Mouse (Mus musculus) heart, postnatal 0 days (tissue): Measurements from ENCODE around the gene D130052B06Rik. TPM values are rescaled to one million over a fixed set of nuclear protein-coding genes. Genes with fewer than 3 reads are reported as not detected.

Source experiments
- ATAC-seq: fragments of 200-750 bp; cut with Nextera tagmentation; 2 replicates; pipeline ENCODE4 v1.8.0; 2017; ENCODE audit warnings: low read depth, moderate number of reproducible peaks, moderate library complexity; ENCODE audit not compliant: insufficient read depth
- DNase-seq: peaks from one replicate; pipeline ENCODE4 v3.0.0-alpha.2; 2016; ENCODE audit warnings: low spot score
- H3K27ac ChIP-seq: fragments of 300-500 bp; sonication (generic); 2 replicates; pipeline ENCODE4 v1.5.1; 2014; ENCODE audit warnings: low read depth, mild to moderate bottlenecking
- H3K27me3 ChIP-seq: fragments of 300-500 bp; sonication (generic); 2 replicates; pipeline ENCODE4 v1.6.1; 2014; ENCODE audit warnings: low read length, mixed read lengths; ENCODE audit not compliant: control insufficient read depth, insufficient read depth
- H3K36me3 ChIP-seq: fragments of 300-500 bp; sonication (generic); replicated peaks from 2 replicates; pipeline ENCODE4 v1.6.1; 2014; ENCODE audit warnings: low read length, mixed read lengths; ENCODE audit not compliant: control insufficient read depth, insufficient read depth
- H3K4me1 ChIP-seq: fragments of 300-500 bp; sonication (generic); 2 replicates; pipeline ENCODE4 v1.6.1; 2014; ENCODE audit warnings: antibody characterized with exemption; ENCODE audit not compliant: control insufficient read depth, insufficient read depth
- H3K4me2 ChIP-seq: fragments of 300-500 bp; sonication (generic); 2 replicates; pipeline ENCODE4 v1.6.1; 2014; ENCODE audit warnings: low read depth, mild to moderate bottlenecking, low read length, moderate library complexity
- H3K4me3 ChIP-seq: fragments of 300-500 bp; sonication (generic); 2 replicates; pipeline ENCODE4 v1.5.1; 2014; ENCODE audit warnings: low read depth, low read length
- H3K9ac ChIP-seq: fragments of 300-500 bp; sonication (generic); replicated peaks from 2 replicates; pipeline ENCODE4 v1.6.1; 2014; ENCODE audit warnings: low read depth, low read length, mixed read lengths
- H3K9me3 ChIP-seq: fragments of 300-500 bp; sonication (generic); replicated peaks from 2 replicates; pipeline ENCODE4 v1.6.1; 2016; ENCODE audit warnings: low read length; ENCODE audit not compliant: control insufficient read depth
- CTCF ChIP-seq: IDR thresholded peaks from 2 replicates; pipeline ENCODE4 v1.5.1; 2016; ENCODE audit warnings: antibody characterized with exemption, control low read depth, low read depth
- EP300 ChIP-seq: IDR thresholded peaks from 2 replicates; pipeline ENCODE4 v1.6.1; 2016; ENCODE audit warnings: antibody characterized with exemption, low read depth
- WGBS: fragments of 180-500 bp; shearing (Covaris S2); extraction: QIAGEN DNeasy Blood & Tissue Kit; methylation state at CpG from one replicate; pipeline ENCODE4 v1.1.7; 2014; 5-methylcytosine and 5-hydroxymethylcytosine counted together
- polyA plus RNA-seq: library from polyadenylated mRNA; unstranded; fragments of >200 nt; fragmentation: Nextera tagmentation; extraction: Ambion mirVana; gene quantifications from 2 replicates; pipeline ENCODE4 v1.2.1, GENCODE M21; 2015
- total RNA-seq: library from RNA; depleted of rRNA; stranded (reverse); fragments of >200 nt; gene quantifications from 2 replicates; pipeline ENCODE4 v1.2.3, GENCODE M21; 2014; ENCODE audit warnings: low replicate concordance

D130052B06Rik gene
- total and polyA plus RNA-seq, 2 experiments from 2014 or later: not detected

DNA sequence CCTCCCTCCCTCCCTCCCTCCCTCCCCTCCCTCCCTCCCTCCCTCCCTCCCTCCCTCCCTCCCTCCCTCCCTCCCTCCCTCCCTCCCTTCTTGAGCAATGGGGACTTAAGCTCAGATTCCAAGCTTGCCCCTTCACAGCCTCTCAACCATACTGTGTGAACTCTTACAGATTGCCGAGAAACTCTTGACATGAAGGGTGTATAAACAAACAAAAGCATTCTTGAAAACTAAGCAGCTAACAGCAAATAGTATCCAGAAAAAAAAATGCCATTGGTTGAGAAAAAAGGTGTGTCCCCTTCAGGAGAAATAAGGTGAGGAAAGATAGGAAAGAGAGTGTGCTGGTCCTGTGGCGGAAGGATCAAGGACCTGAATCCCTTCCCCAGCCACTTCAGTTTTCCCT is 4.1 kb downstream of the D130052B06Rik start:
- TF ChIP-seq CTCF: no peak
- no peak for TF ChIP-seq EP300
- Histone ChIP-seq H3K27me3 (no peaks in the 10 kb centered on the region), H3K4me3 (no peak overlapping the region), H3K9me3 (no peaks in the 10 kb centered on the region), H3K4me1 (no peaks in the 10 kb centered on the region), H3K9ac (no peak overlapping the region), H3K4me2 (no peak overlapping the region), H3K27ac (no peak overlapping the region), H3K36me3 (no peaks in the 10 kb centered on the region)
- 42% methylated on average over 2 of the region's 2 CpGs for WGBS
- DNase-seq (no peak), ATAC-seq (no peak)

DNA sequence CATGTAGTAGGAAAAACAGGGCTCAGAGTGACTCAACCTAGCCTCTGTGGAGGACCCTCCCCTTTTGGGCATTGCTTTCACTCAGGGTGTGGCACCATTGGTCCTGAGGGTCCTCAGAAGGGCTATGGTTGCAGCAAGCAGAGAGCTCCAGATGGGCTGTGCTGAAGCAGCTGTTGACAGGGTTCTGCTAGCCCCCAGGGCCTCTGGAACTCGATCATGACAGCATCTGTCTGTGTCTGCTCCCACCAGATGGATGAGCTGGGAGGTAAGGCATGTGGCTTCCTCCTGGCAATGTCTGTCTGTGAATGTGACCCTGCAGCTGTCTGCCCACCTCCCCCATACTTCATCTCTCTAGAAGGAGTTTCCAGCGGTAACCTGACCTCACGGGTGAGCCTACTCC is 8.7 kb downstream of the D130052B06Rik start:
- H3K4me1 ChIP-seq: no peaks in the 10 kb centered on the region
- no peak overlapping the region for H3K9ac ChIP-seq
- 14% methylated on average over 3 of the region's 3 CpGs for WGBS
- no peaks in the 10 kb centered on the region for H3K36me3 ChIP-seq
- H3K9me3 ChIP-seq: no peaks in the 10 kb centered on the region
- H3K4me3 ChIP-seq: no peak overlapping the region
- DNase-seq: no peak
- no peak overlapping the region for H3K27ac ChIP-seq
- ATAC-seq: no peak
- H3K27me3 ChIP-seq: no peaks in the 10 kb centered on the region
- H3K4me2 ChIP-seq: no peak overlapping the region
- TF ChIP-seq EP300: no peak
- TF ChIP-seq CTCF: no peak

GRCm38 (mm10) chr11:33614218-33614617 is 15.1 kb downstream of the D130052B06Rik start:
- H3K4me2 ChIP-seq: no peak overlapping the region
- DNase-seq: peak; percentile 31
- H3K27ac ChIP-seq: no peak overlapping the region
- 5% methylated on average over 15 of the region's 15 CpGs for WGBS
- no peaks in the 10 kb centered on the region for H3K9me3 ChIP-seq
- TF ChIP-seq EP300: no peak
- TF ChIP-seq CTCF: peak; percentile 93
- no peak overlapping the region for H3K9ac ChIP-seq
- H3K36me3 ChIP-seq: no peaks in the 10 kb centered on the region
- H3K4me1 ChIP-seq: no peaks in the 10 kb centered on the region
- no peak overlapping the region for H3K4me3 ChIP-seq
- H3K27me3 ChIP-seq: no peaks in the 10 kb centered on the region; the same call in 1 of the 2 replicates
- ATAC-seq: peak; percentile 62

- Histone ChIP-seq H3K9ac (no peak overlapping the region), H3K4me3 (no peak overlapping the region), H3K27ac (no peak overlapping the region), H3K9me3 (no peaks in the 10 kb centered on the region), H3K36me3 (no peaks in the 10 kb centered on the region), H3K4me1 (no peaks in the 10 kb centered on the region), H3K4me2 (no peak overlapping the region), H3K27me3 (no peaks in the 10 kb centered on the region)
- TF ChIP-seq CTCF: no peak
- TF ChIP-seq EP300: no peak
- WGBS: 76% methylated on average over 4 of the region's 4 CpGs
- ATAC-seq (no peak), DNase-seq (no peak)
Observed at GRCm38 (mm10) chr11:33627136-33627742, 28.1 kb downstream of the D130052B06Rik start.

DNA sequence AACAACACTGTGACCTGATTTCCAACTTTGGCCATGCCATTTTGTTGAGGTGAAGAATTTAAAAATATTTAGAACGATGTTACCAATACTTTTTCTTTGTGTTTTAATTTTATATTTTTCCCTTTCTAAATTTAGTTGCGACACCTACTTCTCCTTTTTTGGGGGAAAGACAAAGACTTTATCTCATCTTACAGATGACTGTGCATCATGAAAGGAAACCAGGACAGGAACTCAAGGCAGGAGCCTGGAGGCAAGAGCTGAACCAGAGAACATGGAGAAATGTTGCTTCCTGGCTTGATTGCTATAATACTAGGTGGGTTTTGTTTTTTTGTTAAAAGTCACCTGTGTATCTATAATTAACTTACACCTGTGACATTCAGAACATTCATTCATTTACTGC is 38.0 kb downstream of the D130052B06Rik start:
- H3K4me3 ChIP-seq: no peak overlapping the region
- no peaks in the 10 kb centered on the region for H3K4me1 ChIP-seq
- ATAC-seq (no peak), DNase-seq (no peak)
- no peaks in the 10 kb centered on the region for H3K9me3 ChIP-seq
- H3K4me2 ChIP-seq: no peak overlapping the region
- 79% methylated on average over 2 of the region's 2 CpGs for WGBS
- no peaks in the 10 kb centered on the region for H3K27me3 ChIP-seq
- H3K36me3 ChIP-seq: no peaks in the 10 kb centered on the region
- no peak overlapping the region for H3K9ac ChIP-seq
- H3K27ac ChIP-seq: no peak overlapping the region
- TF ChIP-seq EP300 (no peak), CTCF (no peak)

DNA sequence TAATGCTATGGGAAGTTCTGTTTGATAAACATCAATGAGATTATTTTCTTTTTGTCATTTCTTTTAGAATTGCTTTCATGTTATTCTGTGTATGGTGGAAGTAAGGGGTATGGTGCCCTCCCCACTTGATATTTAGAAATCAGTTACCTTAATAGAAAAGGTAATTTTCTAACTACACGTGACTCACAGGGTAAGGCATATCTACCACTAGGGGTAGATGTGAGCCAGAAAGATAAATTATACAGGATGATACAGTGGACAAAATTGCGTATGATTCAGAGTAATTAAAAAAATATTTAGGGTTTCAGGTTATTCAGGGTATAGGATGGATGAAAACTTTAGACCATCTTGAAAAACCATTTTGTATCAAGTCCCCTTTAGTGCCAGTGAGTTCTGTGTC is 50.3 kb downstream of the D130052B06Rik start:
- TF ChIP-seq CTCF (no peak), EP300 (no peak)
- no peaks in the 10 kb centered on the region for H3K9me3 ChIP-seq
- H3K36me3 ChIP-seq: no peaks in the 10 kb centered on the region
- H3K4me2 ChIP-seq: no peak overlapping the region
- no peak overlapping the region for H3K4me3 ChIP-seq
- DNase-seq (no peak), ATAC-seq (no peak)
- 62% methylated on average over 2 of the region's 2 CpGs for WGBS
- H3K27me3 ChIP-seq: no peaks in the 10 kb centered on the region
- no peak overlapping the region for H3K9ac ChIP-seq
- no peaks in the 10 kb centered on the region for H3K4me1 ChIP-seq
- H3K27ac ChIP-seq: no peak overlapping the region
